Mouse (Mus musculus) cerebellum, postnatal 14 days (tissue): Measurements from ENCODE around the gene 9430007A20Rik.
"Not testable (repeated sequence)": the region's sequence is repeated elsewhere in the genome, so short reads cannot be mapped to it uniquely, and the experiment has no call there.

ENCODE experiments used
- DNase-seq, 2 experiments: peaks; one replicate each; pipeline ENCODE4 v3.0.0; 2021; ENCODE audit warnings: mixed read lengths in 2 of 2

The 9430007A20Rik gene

GRCm38 (mm10) chr4:144519522-144519921 is at the start of gene 9430007A20Rik:
TSS of gene 9430007A20Rik (plus strand) at chr4:144519822.
- no peak for DNase-seq

DNA sequence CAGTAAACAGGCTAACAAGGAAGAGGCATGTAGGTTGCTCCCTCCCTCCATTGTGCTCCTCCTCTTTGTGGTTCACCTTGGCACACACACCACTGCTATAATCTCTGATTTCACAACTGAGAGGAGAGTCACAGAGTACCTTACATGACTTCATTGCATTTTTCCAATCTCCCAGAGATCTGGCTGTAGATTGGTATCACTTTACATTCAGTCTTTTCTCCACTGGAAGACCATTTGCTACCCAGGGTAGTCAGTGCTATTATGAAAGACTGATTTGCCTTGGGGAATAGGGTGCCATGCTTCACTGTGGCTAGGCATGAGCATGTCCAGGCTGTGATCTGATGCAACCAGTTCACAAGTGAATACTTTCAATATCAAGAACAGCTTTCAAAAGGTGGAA is 26.3 kb upstream of the 9430007A20Rik start:
- DNase-seq, result no peak

- DNase-seq, result no peak
These were observed 13.1 kb upstream of the 9430007A20Rik start for GRCm38 (mm10) chr4:144506518-144506917.

DNA sequence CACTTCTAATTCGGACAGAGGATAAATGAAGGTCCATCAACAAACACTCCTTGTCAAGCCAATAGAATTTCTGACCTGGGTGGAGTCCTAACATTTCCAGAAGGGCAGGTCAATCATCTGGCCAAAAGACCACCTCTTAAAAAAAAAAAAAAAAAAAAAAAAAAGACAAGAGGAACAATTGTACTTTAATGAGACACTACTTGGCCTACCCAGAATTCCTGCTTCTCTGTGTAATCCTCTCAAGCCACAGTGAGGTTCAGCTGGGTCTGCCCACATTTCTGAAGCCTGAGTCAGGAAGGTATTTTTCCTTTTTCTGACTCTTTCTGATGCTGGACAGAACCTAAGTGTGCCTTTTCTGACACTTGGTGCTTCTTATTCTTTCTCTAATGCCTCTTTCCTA is 25.1 kb downstream of the 9430007A20Rik start:
- no peak for DNase-seq

- not testable (repeated sequence) for DNase-seq
These were observed 25.7 kb downstream of the 9430007A20Rik start for GRCm38 (mm10) chr4:144545339-144545738.

DNA sequence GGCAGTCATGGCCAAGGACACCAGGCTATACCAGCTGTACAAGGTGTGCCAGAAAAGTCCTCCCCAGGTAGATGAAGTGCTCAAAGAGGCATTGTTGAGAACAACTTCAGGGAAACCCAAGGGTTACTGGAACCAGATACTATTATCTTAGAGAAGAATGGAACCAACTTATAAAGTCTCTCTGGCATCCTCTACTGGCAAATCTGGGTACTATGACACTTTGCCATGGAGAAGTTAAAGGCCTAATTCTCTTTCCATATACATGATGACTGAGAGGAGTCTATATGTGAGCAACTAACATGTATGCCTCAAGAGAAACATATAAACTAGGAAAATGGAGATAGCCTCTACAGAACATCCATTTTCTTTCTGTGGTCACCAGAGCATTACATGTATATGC is 31.5 kb downstream of the 9430007A20Rik start:
- no peak for DNase-seq

- no peak for DNase-seq
These were observed 40.2 kb downstream of the 9430007A20Rik start for GRCm38 (mm10) chr4:144559792-144560191.

DNA sequence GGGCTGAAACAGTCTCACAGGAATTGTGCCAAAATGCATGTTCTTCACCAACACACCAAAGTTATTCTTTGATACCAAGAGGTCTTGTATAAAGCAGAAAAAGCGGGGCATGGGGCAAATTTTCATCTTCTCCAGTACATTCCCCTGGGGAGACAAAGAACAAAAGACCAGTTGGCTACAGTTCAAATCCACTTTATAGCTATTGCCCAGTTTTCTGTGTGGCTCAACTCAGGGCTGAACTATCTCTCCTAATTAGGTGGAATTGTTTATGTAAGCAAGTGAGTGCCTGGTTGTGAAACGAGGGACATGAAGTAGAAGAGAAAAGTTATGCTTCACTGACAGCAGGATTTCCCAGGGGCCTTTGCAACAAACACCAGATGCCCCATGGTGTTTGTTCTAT is 41.6 kb downstream of the 9430007A20Rik start:
- no peak for DNase-seq

DNA sequence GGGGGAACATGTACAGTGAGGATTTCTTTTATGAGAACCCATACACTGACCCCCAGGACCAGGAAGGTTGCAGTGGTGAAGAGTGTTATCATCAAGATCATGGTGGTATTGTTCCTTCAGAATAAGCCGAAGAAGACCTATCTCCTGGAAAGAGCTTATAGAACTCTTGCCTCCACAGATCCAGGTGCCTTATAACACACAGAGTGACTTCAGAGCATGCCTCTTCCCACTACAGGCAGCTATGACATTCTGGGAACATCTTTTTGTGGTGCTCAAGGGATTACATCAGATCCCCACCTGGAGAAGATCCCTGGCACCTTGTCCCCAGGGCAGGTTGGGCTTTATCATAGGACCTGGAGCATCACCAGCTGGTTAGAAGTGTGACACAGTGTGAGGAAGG is 45.4 kb downstream of the 9430007A20Rik start, which contains the start of gene Gm13124:
Gene Gm13124 (minus strand): TSS at position 101 of the 400 bp plus-strand sequence.
- no peak for DNase-seq

DNA sequence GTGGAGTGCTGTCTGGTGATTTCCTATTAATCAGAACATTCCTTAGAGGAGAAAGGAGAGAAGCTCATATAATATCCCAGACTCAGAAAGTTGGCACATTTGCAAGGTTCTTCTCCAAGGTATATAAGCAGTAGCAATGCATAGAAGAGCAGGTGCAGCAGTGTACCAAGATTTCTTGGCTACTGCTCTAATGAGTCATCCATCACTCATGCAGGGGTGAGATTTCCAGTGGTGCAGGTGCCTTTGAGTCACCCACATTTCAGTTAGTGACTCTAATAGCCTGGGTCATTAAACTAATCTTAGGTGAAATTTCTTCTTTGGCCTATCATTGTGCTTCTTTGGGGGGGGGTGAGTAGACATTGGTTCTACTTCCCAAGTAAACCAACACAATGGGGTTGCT is 48.1 kb downstream of the 9430007A20Rik start:
- DNase-seq, result no peak
